Mouse (Mus musculus) G1E-ER4 (cell line): ENCODE results near the gene Phlda3. TPM values are rescaled to one million over a fixed set of nuclear protein-coding genes. Genes with fewer than 3 reads are reported as not detected.

Experiments used
- GATA1 ChIP-seq: IDR thresholded peaks from one replicate; pipeline ENCODE4 v1.8.0; 2012; ENCODE audit warnings: low read length, inconsistent platforms
- polyA plus RNA-seq: library from polyadenylated mRNA; stranded (reverse); fragments of >175 nt; gene quantifications from 2 replicates; pipeline ENCODE4 v1.2.3, GENCODE M21; 2012

Phlda3 gene
- polyA plus RNA-seq, 1 experiment: 53.6 TPM

DNA sequence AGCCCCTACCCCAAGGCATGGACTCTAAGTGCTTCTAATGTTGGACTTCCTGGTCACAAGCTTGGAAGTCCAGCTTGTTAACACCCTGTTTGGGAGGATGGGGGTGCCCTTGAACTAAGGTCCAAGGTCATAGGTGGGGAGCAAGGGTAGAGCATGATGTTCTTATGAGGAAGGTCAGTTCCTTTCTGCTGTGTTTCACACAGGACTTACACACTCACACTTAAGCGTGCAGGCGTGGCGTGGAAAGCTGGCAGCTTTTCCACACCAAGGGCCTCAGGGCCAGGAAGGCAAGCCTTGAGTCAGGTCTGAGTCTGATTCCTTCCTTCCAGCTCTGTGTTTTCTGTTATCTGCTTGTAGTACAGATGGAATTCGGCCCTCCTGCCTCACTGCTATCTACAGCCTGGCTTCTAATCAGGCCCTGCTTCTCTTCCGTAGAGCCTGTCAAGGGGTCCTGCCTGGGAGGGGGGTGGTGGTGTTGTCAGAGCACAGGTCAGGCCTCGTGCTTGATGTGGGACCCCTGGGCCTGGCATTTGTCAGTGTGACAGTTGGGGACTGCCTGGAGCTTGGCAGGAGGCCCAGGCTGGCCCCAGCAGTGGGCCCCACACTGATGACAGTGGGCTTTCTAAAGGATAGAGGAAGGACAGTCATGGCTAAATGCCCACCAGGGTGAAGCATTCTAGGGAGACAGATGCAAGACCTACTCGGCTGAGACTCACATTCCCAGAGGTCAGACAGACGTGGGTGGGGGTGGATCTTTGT, 34.5 kb downstream of the Phlda3 start:
- TF ChIP-seq GATA1: no peak

DNA sequence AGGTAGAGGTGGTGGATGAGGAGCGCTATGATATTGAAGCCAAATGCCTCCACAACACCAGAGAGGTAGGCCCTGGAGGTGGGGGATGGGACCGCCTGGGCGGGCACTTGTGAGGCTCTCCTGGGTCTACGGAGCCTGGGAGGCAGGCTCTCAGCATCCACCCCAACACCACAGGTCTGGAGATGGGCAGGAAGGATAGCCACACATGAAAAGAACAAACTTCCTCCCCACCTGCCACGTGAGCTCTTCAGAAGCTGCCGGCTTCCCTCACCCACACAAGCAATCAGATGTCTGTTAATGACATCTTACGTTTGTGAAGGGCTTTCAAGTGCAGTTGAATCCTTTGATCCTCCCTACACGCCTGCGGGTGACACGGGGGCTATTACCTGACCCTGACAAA, 41.6 kb downstream of the Phlda3 start:
- no peak for TF ChIP-seq GATA1

DNA sequence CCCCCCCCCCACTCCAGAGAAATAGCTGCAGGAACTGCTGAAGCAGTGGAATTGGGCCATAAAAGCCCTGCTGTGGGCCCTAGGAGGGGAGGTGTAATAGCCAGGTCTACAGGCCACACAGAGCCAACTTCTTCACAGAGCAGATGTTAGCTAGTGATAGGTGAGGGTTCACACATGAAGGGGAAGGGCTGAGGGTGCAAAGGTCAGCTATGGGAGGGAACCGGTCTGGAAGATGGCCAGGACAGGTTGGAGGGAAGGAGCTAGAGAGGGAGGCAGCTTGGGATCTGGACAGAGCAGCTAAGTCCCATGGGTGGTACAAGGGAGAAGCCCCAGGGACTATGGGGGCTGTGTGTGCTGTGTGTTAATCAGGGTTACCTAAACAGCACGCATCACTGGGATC, 44.3 kb downstream of the Phlda3 start:
- no peak for TF ChIP-seq GATA1

DNA sequence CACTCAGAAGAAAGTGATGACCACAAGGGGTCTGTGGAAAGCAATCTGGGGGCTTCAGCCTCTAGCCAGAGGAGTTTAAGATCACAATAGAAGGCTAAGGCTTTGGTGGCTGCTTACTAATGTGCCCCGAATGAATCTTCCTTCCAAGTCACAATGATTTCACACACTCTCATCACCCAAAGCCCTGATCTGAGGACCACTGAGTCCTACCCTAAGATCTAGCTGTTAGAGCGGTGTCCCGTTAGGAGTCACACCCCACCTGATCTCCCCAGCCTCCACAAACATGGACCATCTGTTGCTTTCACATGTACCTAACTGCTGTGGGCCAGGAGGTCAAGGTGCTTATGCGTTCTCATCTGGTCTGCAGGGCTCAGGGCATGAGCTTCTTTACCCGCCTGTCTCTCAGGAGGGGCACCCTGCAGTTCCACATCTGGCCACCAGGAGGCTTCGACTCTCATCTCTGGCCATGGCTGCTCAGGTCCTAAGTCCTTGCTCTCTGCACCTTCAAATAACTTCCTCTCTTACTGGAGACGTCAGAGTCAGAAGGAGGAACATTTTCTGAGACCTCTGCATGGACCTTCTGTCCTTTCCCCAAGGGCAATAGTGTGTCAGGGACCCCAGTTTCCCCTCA, 45.2 kb downstream of the Phlda3 start:
- TF ChIP-seq GATA1: no peak

DNA sequence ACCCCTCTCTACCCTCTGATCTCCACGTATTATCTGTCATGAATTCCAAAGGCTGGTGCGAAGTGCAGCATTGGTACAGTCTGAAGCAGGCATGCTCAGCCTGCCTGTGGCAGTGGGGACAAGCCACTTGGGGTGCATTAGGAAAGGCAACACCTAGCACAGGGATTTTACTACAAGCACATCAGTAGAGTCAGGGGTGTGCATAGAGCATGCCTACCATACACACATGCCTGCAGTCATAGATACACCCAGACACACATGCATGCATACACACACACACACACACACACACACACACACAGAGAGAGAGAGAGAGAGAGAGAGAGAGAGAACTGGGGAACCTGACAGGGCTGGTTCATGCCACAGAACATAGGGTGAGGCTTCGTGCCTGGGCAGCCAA, 46.3 kb downstream of the Phlda3 start:
- no peak for TF ChIP-seq GATA1

DNA sequence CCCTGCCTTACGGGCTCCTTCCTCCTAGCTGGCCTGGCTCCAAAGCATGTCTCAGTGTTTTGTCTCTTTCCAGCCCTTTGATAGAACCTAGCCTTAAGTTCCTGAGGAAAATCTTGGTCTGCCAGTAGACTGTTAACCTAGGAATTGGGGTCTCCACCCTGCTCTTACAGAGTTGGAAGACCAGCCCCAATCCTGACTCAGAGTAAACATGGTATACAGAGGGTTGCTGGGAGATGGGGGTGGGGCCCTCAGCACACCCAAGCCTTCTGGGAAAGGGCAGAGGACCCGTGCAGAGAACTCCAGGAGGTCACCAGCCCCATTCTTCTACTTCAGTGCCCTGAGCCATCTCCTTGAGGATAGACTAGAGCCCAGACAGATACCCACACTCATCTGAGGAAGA, 46.7 kb downstream of the Phlda3 start:
- no peak for TF ChIP-seq GATA1

DNA sequence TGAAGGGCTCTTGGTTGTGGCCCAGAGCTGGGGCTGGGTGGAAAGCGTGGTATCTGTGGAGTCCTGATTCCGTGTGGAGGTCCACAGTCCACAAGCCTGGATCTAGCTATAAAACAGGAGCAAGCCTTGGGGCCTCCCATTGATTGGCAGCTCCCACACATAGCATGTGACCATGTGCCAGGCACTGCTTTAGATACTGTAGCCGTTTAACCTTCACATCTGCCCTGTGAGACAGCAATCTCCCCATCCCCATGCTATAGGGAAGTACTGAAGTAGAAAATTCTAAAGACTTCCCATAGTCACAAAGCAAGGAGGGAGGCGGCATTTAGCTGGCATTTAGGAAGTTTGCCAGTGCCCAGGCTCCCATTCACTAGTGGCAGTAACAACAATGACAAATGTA, 47.2 kb downstream of the Phlda3 start:
- TF ChIP-seq GATA1: no peak

DNA sequence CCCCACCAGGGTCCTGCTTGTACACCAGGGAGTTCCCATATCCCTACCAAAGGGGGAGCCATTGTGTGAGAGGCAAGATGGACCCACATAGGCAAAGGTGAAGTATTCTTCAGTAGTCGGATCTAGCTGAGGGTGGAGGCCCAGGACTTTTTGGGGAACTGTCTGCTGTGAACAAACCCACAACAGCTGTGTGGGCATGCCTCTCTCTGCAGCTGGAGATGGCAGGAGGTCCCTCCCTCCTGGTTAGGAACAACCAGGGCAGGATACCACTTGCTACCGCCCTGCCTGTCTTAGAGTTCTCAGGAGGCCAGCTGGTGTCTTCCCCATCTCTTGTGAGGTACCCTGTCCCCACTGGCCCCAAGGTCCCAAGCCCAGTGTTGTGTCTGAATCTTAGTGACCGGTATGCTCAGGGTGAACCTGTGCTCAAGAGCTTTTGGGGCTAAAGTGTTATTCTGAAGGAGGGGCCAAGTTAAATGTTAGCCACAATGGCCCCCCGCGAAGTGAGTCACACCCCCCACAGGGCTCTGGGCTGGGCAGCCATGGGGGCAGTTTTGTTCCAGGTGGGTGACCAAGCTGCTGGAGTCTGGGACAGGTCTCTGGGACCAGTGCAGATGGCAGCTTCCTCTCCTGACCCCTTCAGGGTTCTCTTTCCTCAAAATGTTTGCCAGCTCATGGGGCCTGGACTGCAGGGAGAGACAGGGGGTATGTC, 47.9 kb downstream of the Phlda3 start:
- TF ChIP-seq GATA1: no peak

DNA sequence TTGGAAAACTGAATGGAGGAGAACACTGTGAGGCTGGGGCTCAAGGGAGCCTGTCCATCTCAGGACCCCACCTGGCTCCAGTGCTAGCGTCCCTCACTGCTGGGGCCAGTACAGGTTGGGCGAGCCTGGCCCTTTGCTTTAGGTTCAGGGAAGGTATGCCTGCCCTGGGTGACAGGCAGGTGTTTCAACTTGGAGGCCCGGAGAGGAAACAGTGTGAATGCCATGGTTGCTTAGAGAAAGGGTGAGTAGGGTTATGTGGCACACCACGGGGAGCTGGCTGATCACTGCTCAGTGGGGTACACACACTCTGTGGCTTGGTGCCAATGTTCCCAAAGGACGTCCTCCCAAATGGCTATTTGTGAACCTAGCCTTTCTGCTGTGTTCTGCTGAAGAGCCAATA, 48.6 kb downstream of the Phlda3 start:
- no peak for TF ChIP-seq GATA1

DNA sequence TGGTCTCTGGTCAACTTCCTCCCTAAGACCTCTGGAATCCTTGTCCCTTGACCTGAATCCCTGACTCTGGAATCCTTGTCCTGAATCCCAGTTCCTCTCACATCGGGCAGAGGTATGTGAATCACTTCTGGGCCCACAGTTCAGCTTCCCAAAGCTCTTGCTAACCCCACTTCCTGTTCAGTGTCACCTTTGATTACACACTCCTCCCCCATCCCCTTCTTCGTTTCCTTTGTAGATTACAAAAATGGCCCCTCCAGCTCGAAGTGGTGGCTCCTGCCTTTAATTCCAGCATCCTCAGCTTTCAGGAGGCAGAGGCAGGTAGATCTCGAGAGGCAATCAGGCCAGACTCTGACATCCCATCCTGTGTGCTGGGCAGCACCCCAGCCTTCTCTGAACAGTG, 51.7 kb downstream of the Phlda3 start:
- no peak for TF ChIP-seq GATA1

DNA sequence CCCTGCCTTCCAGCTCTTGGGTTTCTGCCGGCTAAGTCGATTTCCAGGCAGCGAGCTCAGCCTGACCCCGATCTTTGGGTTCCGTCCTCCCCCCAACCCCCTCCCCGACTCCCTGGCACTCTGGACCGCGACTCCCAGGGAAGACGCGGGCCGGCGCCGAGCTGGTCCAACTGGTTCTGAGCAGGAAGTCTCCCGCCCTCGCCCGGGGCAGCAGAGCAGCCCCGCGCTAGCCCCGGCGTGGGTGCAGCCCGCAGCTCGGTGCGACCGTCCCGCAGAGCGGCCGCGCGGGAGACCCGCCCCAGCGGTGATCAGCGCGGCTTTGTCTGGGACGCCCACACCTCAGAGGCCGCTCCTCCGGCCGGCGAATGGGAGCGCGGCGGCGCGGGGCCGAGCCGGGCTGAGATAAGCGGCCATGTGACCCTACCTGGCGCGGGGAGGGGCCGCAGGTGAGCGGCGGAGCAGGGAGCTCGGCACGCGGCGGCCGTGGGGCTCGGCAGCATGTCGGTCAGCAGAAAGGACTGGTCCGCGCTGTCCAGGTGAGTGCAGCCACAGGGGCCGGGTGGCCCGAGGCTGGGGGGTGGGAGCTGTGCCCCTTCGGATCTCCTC, 52.7 kb downstream of the Phlda3 start, which contains the start of gene Lad1:
Lad1 (plus strand) TSS at position 118 of the 606 bp plus-strand sequence.
- no peak for TF ChIP-seq GATA1

Other genes starting within 250 kb of the Phlda3 start
- 0.01 and 0.06 TPM in 2 replicates for gene Nav1, start 158.8 kb upstream of the Phlda3 start, polyA plus RNA-seq
- 0.17 and 0.29 TPM in 2 replicates for gene Csrp1, start 46.1 kb upstream of the Phlda3 start, polyA plus RNA-seq
- 0.12 TPM in 1 of 2 replicates, not detected in the other for gene Tnni1, start 13.3 kb downstream of the Phlda3 start, polyA plus RNA-seq
- gene Lad1, start 52.5 kb downstream of the Phlda3 start, polyA plus RNA-seq: not detected in 2 replicates
- not detected in 2 replicates for gene Tnnt2, start 70.2 kb downstream of the Phlda3 start, polyA plus RNA-seq
- gene Pkp1, start 153.1 kb downstream of the Phlda3 start, polyA plus RNA-seq: not detected in 2 replicates
- gene Igfn1, start 240.2 kb downstream of the Phlda3 start, polyA plus RNA-seq: not detected in 2 replicates
- 69.9 and 94.1 TPM in 2 replicates for gene Tmem9, start 242.0 kb downstream of the Phlda3 start, polyA plus RNA-seq